Mouse (Mus musculus): ENCODE measurements at regions not wholly inside any gene's neighbourhood (a gene's known extent, or its start where the extent isn't known, plus 50 kb on each side); places are given as distances from the start of the nearest gene placed in this dataset.

GRCm38 (mm10) chr19:14197864-14198263, 284.5 kb downstream of the Olfr1505 start:
- no peak for DNase-seq

- DNase-seq: no peak
These were observed 307.2 kb downstream of the Olfr1505 start for GRCm38 (mm10) chr19:14220507-14220909.

GRCm38 (mm10) chr19:14225061-14225696, 311.8 kb downstream of the Olfr1505 start:
- no peak for DNase-seq

DNA sequence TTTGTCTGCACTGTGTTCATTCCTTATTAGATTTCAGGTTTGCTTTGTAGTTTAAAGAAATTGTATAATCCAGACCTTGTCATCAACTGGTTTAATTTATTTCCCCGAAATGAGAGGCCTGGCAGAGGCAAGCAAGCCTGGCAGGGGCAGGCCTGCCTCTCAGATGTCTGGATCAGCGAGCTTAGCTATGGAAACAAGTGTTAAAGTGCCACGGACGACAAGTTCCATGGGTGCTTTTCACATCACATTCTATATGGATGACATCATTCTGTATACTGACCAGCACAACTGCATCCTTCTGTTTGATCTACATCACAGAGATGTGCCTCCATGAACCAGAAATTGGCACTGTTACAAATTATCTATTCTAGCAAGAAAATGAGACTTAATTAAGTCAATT, 312.5 kb downstream of the Olfr1505 start:
- no peak for DNase-seq

GRCm38 (mm10) chr19:14226521-14226920, 313.2 kb downstream of the Olfr1505 start:
- no peak for DNase-seq

DNA sequence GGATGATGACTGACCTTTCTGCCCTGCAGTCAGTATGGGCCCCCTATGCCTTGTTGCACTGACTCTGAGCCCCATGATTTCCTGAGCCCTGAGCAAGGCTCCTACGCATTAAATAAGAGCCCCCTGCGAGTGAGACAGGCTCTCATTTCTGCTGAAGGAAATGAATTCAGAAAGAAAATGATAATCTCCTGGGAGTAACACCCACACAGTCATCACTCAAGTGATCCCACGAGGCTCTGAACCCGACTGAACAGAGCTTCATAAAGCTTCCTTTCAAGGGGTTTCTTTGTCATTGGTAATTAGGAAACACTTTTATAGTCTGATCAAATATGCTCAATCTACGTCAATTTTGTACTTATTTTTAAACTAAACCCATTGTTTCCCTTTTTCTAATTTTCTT, 330.2 kb downstream of the Olfr1505 start:
- DNase-seq: no peak

GRCm38 (mm10) chr19:14246973-14247614, 333.8 kb downstream of the Olfr1505 start:
- DNase-seq: no peak

GRCm38 (mm10) chr19:14247979-14248378, 334.6 kb downstream of the Olfr1505 start:
- no peak for DNase-seq

GRCm38 (mm10) chr19:14258621-14259051, 339.2 kb downstream of the Tle4 start:
- no peak for DNase-seq

DNA sequence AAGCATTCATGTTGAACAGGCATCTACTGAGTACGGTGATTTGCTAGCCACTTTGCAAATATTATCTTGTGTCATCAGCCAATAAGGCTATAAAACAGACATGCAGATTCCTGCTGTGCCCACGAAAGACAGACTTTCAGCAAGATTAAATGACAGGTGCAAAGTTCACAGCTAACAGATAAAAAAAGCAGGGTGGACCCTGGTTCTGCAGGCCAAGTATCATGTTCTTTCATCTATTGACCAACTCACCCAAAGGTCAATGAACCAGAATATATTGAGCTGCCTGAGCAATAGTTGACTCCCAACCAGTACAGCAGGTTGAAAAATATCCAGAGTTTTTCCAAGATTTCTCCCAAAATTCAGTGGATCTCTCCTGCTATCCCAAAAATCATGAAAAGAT, 338.6 kb downstream of the Tle4 start:
- DNase-seq: no peak

DNA sequence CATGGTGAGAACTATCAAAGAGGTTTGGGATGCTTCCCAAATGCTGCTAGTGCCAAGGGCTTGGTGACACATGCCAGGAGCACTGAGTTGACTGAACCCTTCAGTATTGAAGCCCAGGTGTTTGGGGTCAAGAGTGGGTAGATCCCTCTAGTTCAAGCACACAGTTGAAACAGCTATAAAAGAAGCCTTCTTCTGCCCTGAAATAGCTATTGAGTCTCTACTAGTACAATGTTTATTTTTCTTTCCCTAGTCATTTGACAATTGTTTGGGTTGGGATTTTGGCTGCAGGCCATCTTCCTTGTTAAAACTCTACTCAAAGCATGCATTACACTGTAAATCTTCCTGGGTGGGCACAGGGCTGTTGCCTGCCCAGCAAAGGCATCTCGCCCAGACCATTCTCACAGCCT, 308.5 kb downstream of the Tle4 start:
- no peak for DNase-seq

DNA sequence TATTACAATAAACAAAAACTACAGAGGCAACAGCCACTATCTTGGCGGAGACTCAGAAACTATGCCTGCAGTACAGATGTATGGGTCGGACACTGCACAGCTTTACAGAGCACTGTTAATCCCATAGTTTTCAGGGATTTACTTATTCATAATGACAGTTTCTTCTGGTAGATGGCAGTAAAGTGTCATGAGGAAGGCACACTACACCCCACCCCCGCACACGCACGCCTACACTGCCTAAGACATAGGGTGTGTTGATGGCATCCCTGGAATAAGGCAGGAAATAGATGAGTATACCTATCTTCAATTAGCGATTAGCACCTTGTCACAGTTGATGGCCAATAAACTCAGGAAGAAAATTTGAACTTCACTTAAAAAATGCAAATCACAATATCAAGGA, 306.9 kb downstream of the Tle4 start:
- no peak for DNase-seq

GRCm38 (mm10) chr19:14293172-14293571, 304.7 kb downstream of the Tle4 start:
- DNase-seq: no peak

GRCm38 (mm10) chr19:14301176-14301943, 296.5 kb downstream of the Tle4 start:
- no peak for DNase-seq

DNA sequence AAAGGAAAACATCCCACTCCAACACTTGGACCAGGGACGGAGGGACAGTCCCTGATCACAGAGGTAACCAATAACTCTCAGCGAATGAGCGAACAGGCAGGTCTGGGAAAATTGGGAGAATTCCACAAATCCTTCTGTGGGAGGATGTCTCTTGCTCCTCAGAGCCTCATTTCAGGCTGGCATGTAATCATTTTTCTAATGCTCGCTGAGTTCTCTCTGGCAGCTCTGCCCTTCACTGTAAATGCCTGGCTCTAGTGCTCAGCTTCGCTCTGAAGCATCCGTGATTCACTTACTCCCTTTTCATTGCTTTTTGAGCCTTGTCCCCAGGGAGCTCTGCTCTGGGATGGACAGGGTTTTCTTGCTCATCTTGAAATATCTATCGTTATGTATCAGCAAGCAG, 283.6 kb downstream of the Tle4 start:
- DNase-seq: no peak

- DNase-seq: no peak
These were observed 278.1 kb downstream of the Tle4 start for GRCm38 (mm10) chr19:14319677-14320191.

DNA sequence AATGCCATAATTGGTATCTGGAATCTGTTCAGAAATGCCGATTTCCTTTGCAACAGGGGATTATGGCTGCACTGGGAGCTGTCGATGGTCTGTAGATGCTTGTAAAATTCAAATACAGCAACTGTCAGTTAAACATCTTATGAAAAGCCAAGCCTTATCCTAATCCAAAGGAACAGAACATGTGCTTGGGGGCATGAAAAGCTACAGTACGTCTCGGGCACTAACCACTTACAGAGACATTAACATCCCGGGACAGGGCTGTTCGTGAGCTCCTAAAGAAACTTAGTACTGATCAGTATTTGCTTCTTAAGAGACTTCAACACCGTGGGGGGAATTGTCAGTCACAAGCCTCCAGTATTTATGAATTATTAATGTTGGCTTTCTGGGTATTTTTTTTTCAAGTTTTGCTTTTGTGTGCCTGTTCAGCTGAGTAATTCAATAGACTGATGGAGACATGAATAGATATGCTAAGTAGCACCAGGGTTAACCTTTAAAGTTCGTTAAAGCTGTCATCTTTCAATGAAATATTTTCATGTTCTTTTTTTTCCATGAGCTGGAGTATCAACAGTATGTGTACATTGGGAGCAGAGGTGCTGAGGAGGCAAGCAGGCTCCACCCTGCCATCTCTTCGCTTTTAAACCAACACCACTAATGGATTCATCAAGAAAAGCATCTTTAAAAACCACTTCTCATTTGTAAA, 272.3 kb downstream of the Tle4 start:
- DNase-seq: no peak

GRCm38 (mm10) chr19:14333041-14334012, 264.5 kb downstream of the Tle4 start:
- no peak for DNase-seq

- no peak for DNase-seq
These were observed 260.8 kb downstream of the Tle4 start for GRCm38 (mm10) chr19:14337025-14337424.

DNA sequence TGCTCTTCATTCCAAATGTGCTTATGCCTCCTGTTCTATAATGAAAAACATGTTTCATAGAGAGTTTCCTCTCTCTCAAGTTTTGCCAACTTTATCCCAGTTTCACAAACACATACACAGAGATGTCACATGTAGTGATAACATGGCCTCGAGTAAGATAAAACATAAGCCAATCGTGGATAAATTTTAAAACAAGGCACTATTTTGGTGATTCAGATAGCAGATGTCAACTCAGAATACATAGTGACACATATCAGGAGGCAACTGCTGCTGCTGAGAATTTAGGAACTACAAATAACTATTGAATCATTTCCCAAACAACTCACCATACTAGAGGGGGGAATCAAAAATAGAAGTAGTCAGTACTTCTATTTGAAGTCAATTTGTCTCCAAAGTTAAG, 257.1 kb downstream of the Tle4 start:
- DNase-seq: no peak

DNA sequence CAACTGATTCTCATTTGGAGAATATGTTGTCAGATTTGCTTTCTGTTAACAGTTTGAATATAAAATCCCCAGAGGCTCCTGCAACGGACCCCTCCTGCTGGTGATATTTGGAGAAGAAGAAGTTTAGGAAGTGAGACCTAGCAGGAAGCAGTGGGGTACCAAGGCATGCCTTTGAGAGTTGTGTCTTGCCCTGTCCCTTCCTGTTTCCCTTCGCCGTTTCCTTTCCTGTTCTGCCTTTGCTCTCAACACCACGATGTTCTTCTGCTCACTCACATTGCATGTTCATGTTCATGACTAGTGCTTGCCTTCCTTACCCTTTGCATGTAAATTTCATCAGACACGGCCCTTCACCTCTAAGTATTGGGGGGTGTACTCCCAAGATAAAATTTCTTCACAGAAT, 254.0 kb downstream of the Tle4 start:
- no peak for DNase-seq

GRCm38 (mm10) chr19:14344467-14344866, 253.4 kb downstream of the Tle4 start:
- no peak for DNase-seq
